Mouse (Mus musculus): Measurements from ENCODE around the gene Gabpb2. TPM values are rescaled to one million over a fixed set of nuclear protein-coding genes. Genes with fewer than 3 reads are reported as not detected.

The Gabpb2 gene
- polyA plus RNA-seq, 1 experiment from 2014 or later = 4.7 TPM

DNA sequence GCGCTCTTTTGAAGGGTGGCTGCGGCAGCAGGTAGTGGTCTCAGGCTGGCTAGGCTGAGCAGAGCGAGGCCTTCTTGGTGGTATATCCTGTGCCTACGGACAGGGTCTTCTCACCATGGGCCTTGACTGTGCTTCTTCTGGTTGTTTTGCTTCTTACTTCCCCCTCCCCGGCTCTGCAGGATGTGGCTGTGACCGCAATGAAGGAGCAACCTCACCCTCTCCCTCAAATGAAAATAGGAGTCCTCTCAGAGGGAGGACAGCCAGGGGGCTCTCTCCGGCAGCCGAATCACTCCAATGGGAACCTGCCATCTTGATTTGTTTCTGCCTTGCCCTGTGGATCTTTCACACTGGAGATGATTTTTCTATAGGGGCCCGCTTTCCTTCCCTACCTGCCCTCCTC is 76.2 kb downstream of the Gabpb2 start:
- no peak for DNase-seq (ENCODE audit: low spot score)
- H3K27ac ChIP-seq (ENCODE audit: low read length) = peak overlapping the region; percentile 14; the same call in 1 of the 2 replicates
- H3K9me3 ChIP-seq (ENCODE audit: low read length) = no peaks in the 10 kb centered on the region
- no peak for ATAC-seq
- H3K4me3 ChIP-seq (ENCODE audit: low read depth, low read length) = no peak overlapping the region
- H3K4me1 ChIP-seq (ENCODE audit: insufficient read depth, low read depth, low read length) = no peaks in the 10 kb centered on the region
- no peak overlapping the region for H3K9ac ChIP-seq (replicated peaks; ENCODE audit: low read depth)
- H3K36me3 ChIP-seq (ENCODE audit: insufficient read depth, low read length) = no peaks in the 10 kb centered on the region
- no peak overlapping the region for H3K4me2 ChIP-seq (replicated peaks; ENCODE audit: low read depth, low read length)
- TF ChIP-seq EP300 (IDR thresholded peaks at IDR 0.05) (no peak), CTCF (IDR thresholded peaks at IDR 0.05) (no peak)
- WGBS = 78% methylated on average over 9 of the region's 9 CpGs
- H3K27me3 ChIP-seq (replicated peaks; ENCODE audit: insufficient read depth, low read length) = no peaks in the 10 kb centered on the region

DNA sequence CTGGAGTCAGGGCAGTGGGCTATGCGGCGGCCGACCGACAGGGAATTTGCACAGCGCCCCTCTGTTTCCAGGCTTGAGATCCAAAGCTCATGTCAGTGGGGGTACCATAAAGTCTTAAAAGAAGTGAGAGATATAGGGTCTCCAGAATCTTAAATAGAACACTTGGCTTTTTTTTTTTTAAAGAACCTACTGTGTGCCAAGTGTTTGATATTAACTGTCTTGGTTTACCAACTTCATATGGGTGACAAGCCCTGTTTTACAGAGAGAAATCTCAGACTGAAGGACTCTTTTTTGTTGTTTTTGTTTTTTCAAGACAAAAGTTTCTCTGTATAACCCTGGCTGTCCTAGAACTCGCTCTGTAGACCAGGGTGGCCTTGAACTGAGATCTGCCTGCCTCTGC is 76.9 kb downstream of the Gabpb2 start:
- no peak for ATAC-seq
- no peak overlapping the region for H3K4me3 ChIP-seq (ENCODE audit: low read depth, low read length)
- H3K27me3 ChIP-seq (replicated peaks; ENCODE audit: insufficient read depth, low read length) = no peaks in the 10 kb centered on the region
- DNase-seq (ENCODE audit: low spot score) = no peak
- no peaks in the 10 kb centered on the region for H3K9me3 ChIP-seq (ENCODE audit: low read length)
- H3K27ac ChIP-seq (ENCODE audit: low read length) = 0 out of 2 replicates have a peak overlapping the region, but pooled peaks have one; percentile 14
- H3K4me2 ChIP-seq (replicated peaks; ENCODE audit: low read depth, low read length) = no peak overlapping the region
- 96% methylated on average over 6 of the region's 6 CpGs for whole genome bisulfite sequencing
- TF ChIP-seq EP300 (IDR thresholded peaks at IDR 0.05) (no peak), CTCF (IDR thresholded peaks at IDR 0.05) (no peak)
- no peak overlapping the region for H3K9ac ChIP-seq (replicated peaks; ENCODE audit: low read depth)
- H3K4me1 ChIP-seq (ENCODE audit: insufficient read depth, low read depth, low read length) = no peaks in the 10 kb centered on the region
- H3K36me3 ChIP-seq (ENCODE audit: insufficient read depth, low read length) = no peaks in the 10 kb centered on the region

DNA sequence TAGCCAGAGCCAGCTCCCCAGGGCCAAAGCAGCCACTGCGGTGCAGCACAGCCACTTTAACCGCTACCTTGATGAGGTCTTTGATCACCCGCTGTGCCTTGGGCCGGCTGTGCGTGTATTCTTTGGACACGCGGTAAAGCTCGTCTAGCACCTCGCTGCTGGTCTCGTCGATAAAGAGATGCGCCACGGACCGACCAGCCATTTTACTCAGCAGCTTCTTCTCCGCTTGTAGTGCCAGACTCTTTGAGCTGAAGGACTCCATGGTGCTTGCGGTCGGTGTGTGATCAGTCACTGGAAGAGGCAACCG is 77.5 kb downstream of the Gabpb2 start:
- Histone ChIP-seq H3K4me3 (ENCODE audit: low read depth, low read length) (no peak overlapping the region), H3K27ac (ENCODE audit: low read length) (no peak overlapping the region), H3K36me3 (ENCODE audit: insufficient read depth, low read length) (no peaks in the 10 kb centered on the region), H3K4me1 (ENCODE audit: insufficient read depth, low read depth, low read length) (peaks cover 3% of the 10 kb centered on the region; the same call in 1 of the 2 replicates), H3K27me3 (replicated peaks; ENCODE audit: insufficient read depth, low read length) (no peaks in the 10 kb centered on the region), H3K9me3 (ENCODE audit: low read length) (no peaks in the 10 kb centered on the region), H3K9ac (replicated peaks; ENCODE audit: low read depth) (no peak overlapping the region), H3K4me2 (replicated peaks; ENCODE audit: low read depth, low read length) (no peak overlapping the region)
- DNase-seq (ENCODE audit: low spot score) (no peak), ATAC-seq (peak; percentile 1; the same call in 1 of the 2 replicates)
- 64% methylated on average over 18 of the region's 18 CpGs for WGBS
- TF ChIP-seq EP300 (IDR thresholded peaks at IDR 0.05) (no peak), CTCF (IDR thresholded peaks at IDR 0.05) (no peak)

DNA sequence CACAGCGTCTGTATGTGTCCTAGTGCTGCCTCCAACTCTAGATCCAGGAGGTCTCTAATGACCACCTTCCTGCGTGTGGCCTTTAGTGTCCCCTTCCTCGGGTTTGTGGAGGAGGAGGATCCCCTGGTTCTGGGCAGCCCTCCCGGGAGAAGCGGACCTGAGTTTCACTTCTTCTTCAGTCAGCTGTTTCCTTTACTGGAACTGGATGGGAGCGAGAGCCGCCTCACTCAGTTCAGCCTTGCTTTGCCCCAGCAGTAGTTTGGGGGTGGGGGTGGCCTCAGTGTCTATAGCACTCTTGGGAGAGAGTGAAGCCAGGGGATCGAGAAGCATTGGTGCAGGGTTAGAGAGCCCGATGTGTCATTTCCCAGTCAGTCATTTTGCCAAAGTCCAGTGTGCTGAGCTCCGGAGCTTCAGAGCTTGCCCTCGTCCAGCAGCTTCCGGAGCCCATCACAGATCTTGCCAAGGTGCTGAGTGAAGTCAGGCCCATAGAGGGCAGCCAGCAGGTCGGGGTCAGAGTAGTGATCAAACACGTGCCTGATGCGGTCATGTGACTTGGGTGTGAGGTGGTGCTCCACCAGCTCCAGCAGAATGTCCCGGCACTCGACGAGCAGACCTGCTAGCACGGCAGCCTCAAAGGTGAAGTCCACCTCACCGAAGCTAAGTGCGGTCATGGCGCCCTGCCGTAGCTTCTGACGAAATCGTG is 78.0 kb downstream of the Gabpb2 start:
- Histone ChIP-seq H3K27ac (ENCODE audit: low read length) (no peak overlapping the region), H3K27me3 (replicated peaks; ENCODE audit: insufficient read depth, low read length) (no peaks in the 10 kb centered on the region), H3K4me2 (replicated peaks; ENCODE audit: low read depth, low read length) (no peak overlapping the region), H3K9me3 (ENCODE audit: low read length) (no peaks in the 10 kb centered on the region), H3K36me3 (ENCODE audit: insufficient read depth, low read length) (no peaks in the 10 kb centered on the region), H3K4me3 (ENCODE audit: low read depth, low read length) (no peak overlapping the region), H3K4me1 (ENCODE audit: insufficient read depth, low read depth, low read length) (peaks cover 7% of the 10 kb centered on the region; the same call in 1 of the 2 replicates), H3K9ac (replicated peaks; ENCODE audit: low read depth) (no peak overlapping the region)
- peak; percentile 25 for ATAC-seq
- peak; percentile 21; the same call in 1 of the 2 replicates for TF ChIP-seq CTCF (IDR thresholded peaks at IDR 0.05)
- no peak for TF ChIP-seq EP300 (IDR thresholded peaks at IDR 0.05)
- 62% methylated on average over 25 of the region's 25 CpGs for WGBS
- DNase-seq (ENCODE audit: low spot score) = peak; percentile 40

DNA sequence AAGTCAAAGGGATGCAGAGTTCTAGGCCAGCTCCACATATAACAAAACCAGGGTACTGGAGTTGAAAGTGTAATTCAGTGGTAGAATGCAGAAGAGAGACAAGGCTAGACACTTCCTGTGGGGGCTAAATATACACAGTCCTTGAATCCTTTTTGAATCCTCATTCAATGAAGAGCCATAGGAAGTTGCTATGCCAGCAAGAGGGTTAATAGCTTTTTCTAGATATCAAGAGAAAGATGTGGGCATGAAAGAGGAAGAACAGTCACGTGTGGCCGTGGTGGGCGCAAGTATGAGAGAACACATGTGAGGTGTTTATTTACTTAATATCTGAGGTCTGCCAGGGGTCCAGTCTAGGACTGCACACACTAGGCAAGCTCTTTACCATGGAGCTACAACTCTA is 81.4 kb downstream of the Gabpb2 start:
- H3K4me1 ChIP-seq (ENCODE audit: insufficient read depth, low read depth, low read length) = peaks cover 7% of the 10 kb centered on the region; the same call in 1 of the 2 replicates
- 75% methylated on average over 3 of the region's 3 CpGs for WGBS
- no peaks in the 10 kb centered on the region for H3K9me3 ChIP-seq (ENCODE audit: low read length)
- H3K4me2 ChIP-seq (replicated peaks; ENCODE audit: low read depth, low read length) = no peak overlapping the region
- DNase-seq (ENCODE audit: low spot score) = no peak
- H3K27me3 ChIP-seq (replicated peaks; ENCODE audit: insufficient read depth, low read length) = no peaks in the 10 kb centered on the region
- no peak overlapping the region for H3K4me3 ChIP-seq (ENCODE audit: low read depth, low read length)
- H3K27ac ChIP-seq (ENCODE audit: low read length) = no peak overlapping the region
- no peak for ATAC-seq
- TF ChIP-seq EP300 (IDR thresholded peaks at IDR 0.05) (no peak), CTCF (IDR thresholded peaks at IDR 0.05) (no peak)
- H3K36me3 ChIP-seq (ENCODE audit: insufficient read depth, low read length) = no peaks in the 10 kb centered on the region
- no peak overlapping the region for H3K9ac ChIP-seq (replicated peaks; ENCODE audit: low read depth)

DNA sequence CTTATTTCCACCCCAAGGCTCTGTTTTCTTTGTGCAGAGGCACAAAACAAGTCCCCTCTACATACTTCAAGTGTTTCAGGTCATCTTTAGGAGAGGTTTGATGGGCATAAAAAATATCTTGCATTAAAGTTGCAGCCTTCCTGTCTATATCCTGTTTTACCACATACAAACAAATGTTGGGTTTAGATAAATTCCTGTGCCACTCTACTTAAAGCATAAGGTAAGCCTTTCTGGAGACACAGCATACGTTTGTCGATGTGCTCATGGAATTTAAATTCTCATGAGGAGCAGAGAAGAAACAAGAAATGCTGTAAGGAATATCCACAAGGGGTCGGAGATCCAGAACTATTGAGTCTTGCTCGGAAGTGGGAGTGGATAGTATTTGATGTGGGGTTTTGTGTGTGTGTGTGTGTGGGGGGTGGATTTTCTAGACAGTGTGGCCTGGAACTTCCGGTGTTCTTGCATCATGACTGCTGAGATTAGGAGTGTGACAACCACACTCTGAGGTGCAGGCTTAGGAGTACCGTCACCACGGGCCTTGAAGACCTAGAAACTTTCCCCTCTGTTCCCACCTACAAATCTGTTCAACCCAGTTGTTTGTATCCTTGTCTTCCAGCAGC is 82.2 kb downstream of the Gabpb2 start:
- DNase-seq (ENCODE audit: low spot score) (peak; percentile 41), ATAC-seq (no peak)
- Histone ChIP-seq H3K4me2 (replicated peaks; ENCODE audit: low read depth, low read length) (peak overlapping the region; percentile 50), H3K36me3 (ENCODE audit: insufficient read depth, low read length) (no peaks in the 10 kb centered on the region), H3K9ac (replicated peaks; ENCODE audit: low read depth) (no peak overlapping the region), H3K27me3 (replicated peaks; ENCODE audit: insufficient read depth, low read length) (no peaks in the 10 kb centered on the region), H3K27ac (ENCODE audit: low read length) (no peak overlapping the region), H3K4me1 (ENCODE audit: insufficient read depth, low read depth, low read length) (peaks cover 7% of the 10 kb centered on the region; the same call in 1 of the 2 replicates), H3K9me3 (ENCODE audit: low read length) (no peaks in the 10 kb centered on the region), H3K4me3 (ENCODE audit: low read depth, low read length) (peak overlapping the region; percentile 28; the same call in 1 of the 2 replicates)
- 68% methylated on average over 7 of the region's 7 CpGs for WGBS
- TF ChIP-seq CTCF (IDR thresholded peaks at IDR 0.05) (no peak), EP300 (IDR thresholded peaks at IDR 0.05) (no peak)

Data from lung, postnatal 0 days (tissue).